Mouse (Mus musculus): ENCODE results near the gene Catsperb.
A peak's percentile ranks its signal among the peaks of the same experiment; 100 is the strongest.
"Not testable (repeated sequence)": the region's sequence is repeated elsewhere in the genome, so short reads cannot be mapped to it uniquely, and the experiment has no call there.

Gene Catsperb

GRCm38 (mm10) chr12:101404353-101404752, at the start of gene Catsperb:
TSS of gene Catsperb (plus strand) at chr12:101404653.
- not testable (repeated sequence) for DNase-seq (ENCODE audit: low read depth)

GRCm38 (mm10) chr12:101361468-101361867, 43.0 kb upstream of the Catsperb start:
- DNase-seq (ENCODE audit: low read depth): peak; percentile 0

- not testable (repeated sequence) for DNase-seq (ENCODE audit: low read depth)
These were observed 23.0 kb upstream of the Catsperb start for GRCm38 (mm10) chr12:101381460-101381859.

DNA sequence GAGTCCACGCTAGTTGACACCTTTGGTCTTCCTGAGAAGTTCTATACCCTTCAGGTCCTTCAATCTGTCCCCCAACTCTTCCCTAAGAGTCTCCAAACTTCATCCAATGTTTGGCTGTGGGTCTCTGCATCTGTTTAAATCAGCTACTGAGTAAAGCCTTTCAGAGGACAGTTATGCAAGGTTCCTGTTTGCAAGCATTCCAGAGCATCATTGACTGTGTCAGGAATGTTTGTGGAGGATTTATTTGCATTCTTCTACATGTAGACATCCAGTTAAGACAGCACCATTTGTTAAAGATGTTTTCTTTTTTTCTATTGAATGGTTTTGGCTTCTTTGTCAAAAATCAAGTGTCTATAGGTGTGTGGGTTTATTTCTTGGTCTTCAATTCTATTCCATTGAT, 21.7 kb downstream of the Catsperb start:
- DNase-seq (ENCODE audit: low read depth): no peak

DNA sequence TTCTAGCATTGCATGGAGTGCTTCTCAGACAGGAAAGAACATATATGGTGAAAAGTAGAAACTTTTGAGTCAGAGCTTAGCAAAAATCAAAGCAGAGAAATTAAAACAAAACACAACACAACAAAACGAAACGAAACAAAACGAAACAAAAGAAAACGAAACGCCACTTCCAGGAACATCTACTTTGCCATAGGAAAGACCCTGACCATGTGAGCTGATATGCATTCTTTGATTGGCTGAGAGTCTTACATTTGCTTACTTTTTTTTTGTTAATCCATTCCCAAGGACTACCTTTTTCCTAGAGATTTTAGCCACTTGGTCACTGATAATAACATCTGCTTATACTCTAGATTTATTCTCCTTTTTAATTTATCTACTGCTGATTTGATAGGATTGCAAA, 57.6 kb downstream of the Catsperb start:
- DNase-seq (ENCODE audit: low read depth): no peak

GRCm38 (mm10) chr12:101483571-101483970, 79.1 kb downstream of the Catsperb start:
- DNase-seq (ENCODE audit: low read depth): peak; percentile 12

DNA sequence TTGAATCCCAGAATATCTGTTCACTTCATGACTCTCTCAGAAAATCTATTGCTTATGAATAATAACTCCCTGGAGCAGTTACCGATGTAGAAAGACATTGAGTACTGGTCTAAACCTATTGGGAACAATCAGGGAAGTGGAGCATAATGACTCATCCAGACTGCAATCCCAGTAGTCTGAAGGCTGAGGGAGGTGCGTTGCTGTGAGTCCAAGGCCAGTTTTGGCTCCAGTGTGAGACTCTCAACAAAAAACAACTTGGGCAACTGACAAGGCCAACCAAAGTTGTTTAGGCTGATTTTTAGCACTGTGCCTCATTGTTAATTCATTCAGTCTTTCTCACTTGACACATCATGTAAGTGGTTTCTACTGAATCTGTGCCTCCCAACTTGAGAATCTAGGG, 106.9 kb downstream of the Catsperb start:
- DNase-seq (ENCODE audit: low read depth): peak; percentile 20

DNA sequence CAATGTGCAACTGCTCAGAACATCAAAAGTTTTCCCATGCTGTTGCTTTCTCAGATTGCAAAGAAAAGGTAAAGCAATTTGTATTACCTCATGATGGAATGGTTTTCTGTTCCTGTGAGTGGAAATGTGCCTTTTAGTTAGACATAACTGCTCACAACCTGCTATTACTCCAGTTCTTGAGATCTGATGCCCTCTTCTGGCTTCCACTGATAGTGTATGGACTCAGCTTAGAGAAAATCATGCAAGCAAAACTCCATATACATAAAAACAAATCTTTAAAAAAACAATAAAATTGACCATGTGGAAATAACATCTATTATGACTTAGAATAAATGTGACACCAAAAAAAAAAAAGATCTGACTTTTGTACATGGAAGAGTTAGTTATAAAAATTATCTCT, 202.2 kb downstream of the Catsperb start:
- not testable (repeated sequence) for DNase-seq (ENCODE audit: low read depth)

DNA sequence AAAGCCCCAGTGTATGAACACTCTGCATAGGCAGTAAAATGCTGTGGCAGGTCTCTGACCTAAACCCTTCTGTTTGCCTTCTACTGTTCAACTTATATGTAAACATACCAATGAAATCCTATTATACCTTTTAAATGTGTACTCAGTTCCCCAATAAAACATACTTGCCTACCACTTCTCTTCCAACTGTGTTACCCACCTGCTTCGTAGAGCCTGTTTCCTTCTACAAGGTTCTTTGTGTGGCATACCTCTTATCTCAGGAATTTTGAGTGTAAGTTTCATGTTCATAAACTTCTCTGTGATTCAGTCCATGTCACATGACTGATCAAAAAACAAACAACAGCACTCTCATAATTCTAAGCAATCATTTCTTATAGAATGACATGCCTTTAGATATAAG, 228.7 kb downstream of the Catsperb start:
- DNase-seq (ENCODE audit: low read depth): no peak

DNA sequence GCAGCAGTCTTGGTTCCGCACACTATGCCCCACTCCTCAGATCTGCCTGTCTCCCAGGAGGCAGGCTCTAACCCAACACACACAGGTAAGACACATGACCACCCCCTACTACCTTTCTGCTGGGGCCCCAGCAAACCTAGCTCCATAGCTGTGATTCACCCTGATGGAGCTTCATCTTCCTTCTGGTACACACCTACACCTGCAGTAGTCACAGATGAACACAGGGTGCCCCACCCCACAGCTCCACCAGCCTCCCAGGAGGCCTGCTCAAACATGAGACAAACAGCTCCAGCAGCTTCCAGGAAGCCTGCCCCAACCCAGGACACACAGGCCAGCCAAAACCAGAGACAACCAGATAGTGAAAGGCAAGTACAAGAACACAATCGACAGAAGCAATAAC, 263.0 kb downstream of the Catsperb start:
- DNase-seq (ENCODE audit: low read depth): no peak

Data from fibroblast of lung, adult 2 months (primary cell).